Mouse (Mus musculus) spleen, adult 18-20 months (tissue): ENCODE measurements around the gene Gria4.
"Not testable (repeated sequence)": the region's sequence is repeated elsewhere in the genome, so short reads cannot be mapped to it uniquely, and the experiment has no call there.

ENCODE experiments used
- DNase-seq, 2 experiments: peaks; one replicate each; pipeline ENCODE4 v3.0.0; 2022; ENCODE audit warnings: mixed read lengths in 2 of 2

Gria4 gene

GRCm38 (mm10) chr9:4795544-4796288 is at the start of gene Gria4:
Gene Gria4 (minus strand): TSS chr9:4796234.
- no peak for DNase-seq

GRCm38 (mm10) chr9:4810941-4811340 is 14.9 kb upstream of the Gria4 start:
- not testable (repeated sequence) for DNase-seq

- no peak for DNase-seq
Observed at GRCm38 (mm10) chr9:4803151-4803755, 7.2 kb upstream of the Gria4 start.

GRCm38 (mm10) chr9:4797396-4797795 is 1.4 kb upstream of the Gria4 start:
- DNase-seq: no peak

GRCm38 (mm10) chr9:4796289-4796645 is 233 bp upstream of the Gria4 start:
- DNase-seq: no peak

- no peak for DNase-seq
Observed at GRCm38 (mm10) chr9:4795075-4795474, 959 bp downstream of the Gria4 start.

GRCm38 (mm10) chr9:4794411-4794810 is 1.6 kb downstream of the Gria4 start:
- no peak for DNase-seq

- not testable (repeated sequence) for DNase-seq
Observed at GRCm38 (mm10) chr9:4749407-4749806, 46.6 kb downstream of the Gria4 start.

GRCm38 (mm10) chr9:4714086-4714485 is 81.9 kb downstream of the Gria4 start:
- DNase-seq: no peak

- no peak for DNase-seq
Observed at GRCm38 (mm10) chr9:4712367-4712766, 83.7 kb downstream of the Gria4 start.

GRCm38 (mm10) chr9:4687149-4687548 is 108.9 kb downstream of the Gria4 start:
- DNase-seq: no peak

GRCm38 (mm10) chr9:4680244-4680643 is 115.8 kb downstream of the Gria4 start:
- no peak for DNase-seq

- no peak for DNase-seq
Observed at GRCm38 (mm10) chr9:4679099-4679498, 116.9 kb downstream of the Gria4 start.

- DNase-seq: no peak
Observed at GRCm38 (mm10) chr9:4665691-4666090, 130.3 kb downstream of the Gria4 start.

GRCm38 (mm10) chr9:4662421-4662820 is 133.6 kb downstream of the Gria4 start:
- DNase-seq: no peak

- DNase-seq: no peak
Observed at GRCm38 (mm10) chr9:4658951-4659350, 137.1 kb downstream of the Gria4 start.

- no peak for DNase-seq
Observed at GRCm38 (mm10) chr9:4654333-4654732, 141.7 kb downstream of the Gria4 start.

GRCm38 (mm10) chr9:4639192-4639900 is 156.7 kb downstream of the Gria4 start:
- no peak for DNase-seq

- DNase-seq: no peak
Observed at GRCm38 (mm10) chr9:4631910-4632309, 164.1 kb downstream of the Gria4 start.

- no peak for DNase-seq
Observed at GRCm38 (mm10) chr9:4615286-4615685, 180.7 kb downstream of the Gria4 start.

GRCm38 (mm10) chr9:4605354-4605753 is 190.7 kb downstream of the Gria4 start:
- no peak for DNase-seq

- no peak for DNase-seq
Observed at GRCm38 (mm10) chr9:4604236-4604635, 191.8 kb downstream of the Gria4 start.

- no peak for DNase-seq
Observed at GRCm38 (mm10) chr9:4601788-4602187, 194.2 kb downstream of the Gria4 start.

GRCm38 (mm10) chr9:4573596-4573995 is 222.4 kb downstream of the Gria4 start:
- no peak for DNase-seq
